Mouse (Mus musculus) embryo, embryonic 11.5 days (tissue): ENCODE results near the gene Exoc2.
A peak's percentile ranks its signal among the peaks of the same experiment; 100 is the strongest.

ENCODE experiments used
- DNase-seq: peaks from one replicate; pipeline ENCODE4 v3.0.0-alpha.2; 2012; ENCODE audit warnings: low read depth, low spot score

Exoc2 gene

DNA sequence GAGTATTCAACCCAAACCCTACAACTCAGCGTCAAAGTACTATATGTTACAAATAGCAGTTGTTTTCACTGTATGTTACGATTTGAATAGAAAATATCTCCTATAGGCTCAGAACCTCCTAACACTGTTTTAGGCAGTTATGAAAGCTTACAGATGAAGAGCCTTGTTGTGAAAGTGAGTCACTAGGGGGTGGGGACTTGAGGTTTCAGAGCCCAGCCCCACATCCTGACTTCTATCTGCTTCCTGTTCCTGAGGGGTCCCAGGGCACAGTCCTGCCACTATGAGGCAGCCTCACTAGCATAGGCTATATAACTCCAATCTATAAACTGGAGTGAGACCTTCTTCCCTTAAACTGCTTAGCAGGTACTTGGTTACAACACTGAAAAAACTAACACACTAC lies 1.8 kb downstream of the Exoc2 start:
- no peak for DNase-seq

- DNase-seq = no peak
Measured at GRCm38 (mm10) chr13:30971047-30971446, 2.8 kb downstream of the Exoc2 start.

GRCm38 (mm10) chr13:30968311-30968710 lies 5.6 kb downstream of the Exoc2 start:
- no peak for DNase-seq

GRCm38 (mm10) chr13:30966507-30966911 lies 7.4 kb downstream of the Exoc2 start:
- peak; percentile 37 for DNase-seq

DNA sequence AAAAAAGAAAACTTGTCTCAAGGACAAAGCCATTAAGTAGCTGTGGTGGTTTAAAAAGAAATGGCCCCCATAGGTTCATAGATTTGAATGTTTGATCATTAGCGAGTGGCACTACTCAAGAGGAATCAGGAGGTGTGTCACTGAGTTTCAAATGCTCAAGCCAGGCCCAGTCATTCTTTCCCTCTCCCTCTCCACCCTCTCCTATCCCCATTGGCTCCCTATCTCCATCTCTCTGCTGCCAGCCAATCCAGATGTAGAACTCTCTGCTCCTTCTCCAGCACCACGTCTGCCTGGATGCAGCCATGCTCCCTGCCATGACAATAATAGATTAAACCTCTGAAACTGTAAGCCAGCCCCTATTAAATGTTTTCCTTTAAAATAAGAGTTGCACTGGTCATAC lies 12.0 kb downstream of the Exoc2 start:
- no peak for DNase-seq

GRCm38 (mm10) chr13:30960714-30961113 lies 13.2 kb downstream of the Exoc2 start:
- no peak for DNase-seq

GRCm38 (mm10) chr13:30953580-30953979 lies 20.3 kb downstream of the Exoc2 start:
- DNase-seq = no peak

- no peak for DNase-seq
Measured at GRCm38 (mm10) chr13:30952044-30952443, 21.8 kb downstream of the Exoc2 start.

- DNase-seq = no peak
Measured at GRCm38 (mm10) chr13:30949181-30949580, 24.7 kb downstream of the Exoc2 start.

DNA sequence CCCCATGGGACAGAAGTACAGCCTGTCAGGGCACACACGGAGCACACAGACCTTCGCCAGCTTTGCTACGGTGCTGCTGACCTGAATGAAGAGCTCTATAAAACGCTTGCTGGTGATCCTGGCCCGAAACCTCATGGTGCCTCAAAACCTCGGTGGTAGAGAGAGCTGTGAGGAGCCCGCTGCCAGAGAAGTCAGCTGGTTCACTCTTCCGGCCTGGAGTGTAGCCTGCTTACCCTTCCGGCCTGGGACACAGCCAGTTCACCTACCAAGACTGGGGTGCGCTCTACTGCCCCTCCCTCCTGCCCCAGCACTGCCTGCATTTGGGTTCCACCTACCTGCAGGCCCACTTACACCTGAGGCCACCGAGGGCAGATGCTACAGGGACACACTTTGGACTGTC lies 26.4 kb downstream of the Exoc2 start, which contains the start of gene Hus1b:
Gene Hus1b (minus strand): TSS at position 220 of the 400 bp plus-strand sequence.
- no peak for DNase-seq

DNA sequence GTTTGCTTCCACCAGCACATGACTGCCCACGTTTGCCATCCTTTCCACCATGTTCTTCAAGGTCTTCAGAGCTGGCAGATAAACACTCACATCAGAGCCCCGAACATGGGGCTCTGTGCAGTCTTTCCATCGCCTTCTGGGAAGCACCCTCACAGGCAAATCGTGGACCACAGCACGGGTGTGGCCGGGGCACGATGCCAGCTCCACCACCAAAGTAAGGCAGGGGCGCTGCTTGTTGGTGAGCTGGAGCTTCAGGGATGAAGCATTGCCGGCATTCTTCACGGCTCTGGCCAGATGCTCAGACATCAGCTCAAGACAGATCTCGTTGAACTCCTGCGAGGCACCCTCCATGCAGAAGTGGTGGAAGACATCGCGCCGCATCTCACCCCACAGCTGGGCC lies 26.8 kb downstream of the Exoc2 start:
- DNase-seq = no peak

DNA sequence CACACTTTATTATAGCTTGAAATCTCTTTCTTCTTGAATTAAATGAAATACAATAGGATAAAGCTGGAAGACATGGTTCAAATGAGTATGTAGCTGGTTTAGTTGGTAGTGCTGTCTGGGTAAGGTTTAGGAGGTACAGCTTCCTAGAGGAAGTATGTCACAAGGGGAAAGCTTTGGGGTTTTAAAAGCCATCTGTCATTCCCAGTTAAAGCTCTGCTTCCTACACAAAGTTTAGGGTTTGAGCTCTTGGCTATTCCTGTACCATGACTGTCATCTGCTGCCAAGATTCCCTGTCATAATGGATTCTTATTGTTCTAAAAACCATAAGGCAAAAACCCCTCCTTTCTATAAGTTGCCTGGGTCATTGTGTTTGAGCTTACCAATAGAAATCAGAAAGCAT lies 28.1 kb downstream of the Exoc2 start:
- DNase-seq = no peak

DNA sequence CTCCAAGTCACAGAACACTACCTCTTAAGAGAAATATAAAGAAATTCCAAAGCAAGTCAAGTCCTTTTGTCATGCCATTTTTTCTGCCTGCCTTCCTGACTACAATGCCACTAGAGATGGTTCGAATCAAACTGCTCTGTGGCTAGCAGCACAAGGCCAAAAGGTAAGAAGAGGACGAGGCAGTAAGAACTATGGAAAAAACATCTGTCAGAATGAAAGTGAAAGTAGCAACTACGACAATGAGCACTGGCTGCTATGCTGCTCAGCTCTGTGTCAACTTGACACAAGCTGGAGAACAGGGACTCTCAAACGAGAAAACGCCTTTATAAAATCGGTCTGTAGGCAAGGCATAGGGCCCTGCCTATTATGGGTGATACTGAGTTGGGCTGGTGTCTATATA lies 40.9 kb downstream of the Exoc2 start:
- no peak for DNase-seq

DNA sequence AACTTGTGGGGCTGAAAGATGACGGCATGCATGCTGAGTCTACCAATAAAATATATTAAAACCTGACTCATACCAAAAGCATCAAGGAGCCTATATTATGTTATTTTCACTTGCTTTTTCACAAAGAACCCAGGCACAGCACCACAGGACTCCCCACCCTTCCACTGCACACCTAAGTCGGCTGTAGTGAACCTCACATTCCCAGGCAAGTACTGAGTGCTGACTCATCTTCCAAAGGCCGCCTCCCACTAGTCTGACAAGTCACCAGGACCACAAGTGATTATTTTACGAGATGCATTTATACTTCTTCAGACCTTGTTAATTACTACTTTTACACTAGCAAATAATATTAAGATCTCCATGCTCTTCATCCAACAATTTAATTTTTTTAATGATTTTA lies 42.3 kb downstream of the Exoc2 start:
- DNase-seq = no peak

GRCm38 (mm10) chr13:30929119-30929518 lies 44.8 kb downstream of the Exoc2 start:
- no peak for DNase-seq

- no peak for DNase-seq
Measured at GRCm38 (mm10) chr13:30924269-30924668, 49.6 kb downstream of the Exoc2 start.

DNA sequence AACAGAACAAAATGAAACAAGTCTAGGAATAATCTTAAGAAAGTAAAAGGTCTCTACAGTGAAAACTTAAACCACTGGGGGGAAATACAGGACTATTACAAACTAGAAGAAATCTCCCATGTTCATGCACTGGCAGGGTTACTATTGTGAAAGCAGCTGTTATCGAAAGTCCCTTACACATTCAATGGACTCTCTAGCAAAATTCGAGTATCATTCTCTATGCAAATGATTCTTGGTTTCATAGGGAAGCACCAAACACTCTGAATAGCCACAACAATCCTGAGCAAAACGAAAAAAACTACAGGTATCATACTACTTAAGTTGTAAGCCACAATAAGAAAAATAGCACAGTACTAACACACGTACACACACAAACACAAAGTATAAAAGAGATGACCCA lies 52.0 kb downstream of the Exoc2 start:
- no peak for DNase-seq

- no peak for DNase-seq
Measured at GRCm38 (mm10) chr13:30913757-30914156, 60.1 kb downstream of the Exoc2 start.

DNA sequence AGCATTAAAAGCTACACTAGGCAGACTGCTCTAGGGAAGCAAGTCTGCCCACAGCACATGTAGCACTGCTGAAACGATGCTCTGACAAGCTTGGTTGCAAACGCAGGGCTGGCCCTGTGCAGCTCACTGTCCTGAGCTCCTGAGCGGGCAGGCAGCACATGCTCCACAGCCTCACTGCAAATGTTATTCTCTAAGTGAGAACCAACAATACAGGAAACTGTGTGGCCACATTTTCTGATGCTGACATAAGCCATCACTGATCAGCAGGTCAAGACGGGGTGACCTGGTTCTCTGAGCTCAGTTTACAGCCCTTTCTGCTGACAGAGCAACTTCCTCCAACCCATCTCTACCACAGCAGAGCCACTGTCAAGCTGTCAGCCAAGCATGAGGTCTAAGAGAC lies 60.9 kb downstream of the Exoc2 start:
- DNase-seq = peak; percentile 13

DNA sequence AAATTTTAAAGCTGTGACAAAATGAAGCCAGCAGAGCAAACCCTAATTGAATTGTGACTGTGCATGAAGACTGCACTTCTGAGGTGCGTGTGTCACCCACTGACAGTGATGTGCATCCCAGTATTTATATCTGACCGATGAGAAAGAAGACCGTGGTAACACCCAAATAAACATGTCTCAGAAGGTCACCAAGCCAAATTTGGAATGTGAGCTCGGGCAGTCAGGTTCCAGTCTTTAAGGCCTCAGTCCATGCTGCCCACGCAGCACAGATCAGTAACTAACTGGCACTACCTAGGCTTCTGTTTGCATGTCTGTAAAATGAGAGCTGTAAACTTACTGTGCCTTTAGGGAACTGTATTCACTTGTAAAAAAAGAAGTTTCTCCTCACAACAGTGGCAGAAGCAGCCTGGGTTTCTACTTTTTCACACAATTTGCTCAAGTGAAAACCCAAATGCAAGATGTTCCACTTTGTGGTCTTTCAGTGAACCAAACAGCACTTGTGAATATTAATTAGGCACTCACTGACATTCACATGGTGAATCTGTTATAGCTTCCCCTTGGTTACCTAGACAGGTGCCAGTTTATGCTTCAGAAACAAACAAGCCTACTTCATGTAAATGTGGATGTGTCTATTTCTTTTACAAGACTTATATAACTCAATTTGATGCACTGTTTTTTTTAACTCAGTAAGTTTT lies 61.8 kb downstream of the Exoc2 start:
- DNase-seq = no peak

DNA sequence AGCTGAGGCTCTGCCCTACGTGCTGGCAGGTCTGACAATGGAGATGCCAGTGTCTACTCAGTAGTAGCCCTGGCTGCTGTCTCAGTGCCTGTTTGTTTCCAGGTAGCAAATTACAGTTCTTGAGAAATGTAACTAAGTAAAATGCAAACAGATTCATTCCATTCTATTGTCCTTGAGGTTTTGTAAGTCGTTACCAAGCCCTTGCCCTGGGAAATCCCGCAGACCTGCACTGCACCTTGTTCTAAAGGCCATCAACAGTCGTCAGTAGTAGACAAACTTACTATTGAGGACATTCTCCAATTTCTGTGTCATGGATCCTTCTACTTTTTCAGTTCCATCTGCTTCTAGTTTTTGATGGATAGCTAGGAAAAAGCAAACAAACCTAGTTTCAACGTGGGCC lies 63.0 kb downstream of the Exoc2 start:
- no peak for DNase-seq

DNA sequence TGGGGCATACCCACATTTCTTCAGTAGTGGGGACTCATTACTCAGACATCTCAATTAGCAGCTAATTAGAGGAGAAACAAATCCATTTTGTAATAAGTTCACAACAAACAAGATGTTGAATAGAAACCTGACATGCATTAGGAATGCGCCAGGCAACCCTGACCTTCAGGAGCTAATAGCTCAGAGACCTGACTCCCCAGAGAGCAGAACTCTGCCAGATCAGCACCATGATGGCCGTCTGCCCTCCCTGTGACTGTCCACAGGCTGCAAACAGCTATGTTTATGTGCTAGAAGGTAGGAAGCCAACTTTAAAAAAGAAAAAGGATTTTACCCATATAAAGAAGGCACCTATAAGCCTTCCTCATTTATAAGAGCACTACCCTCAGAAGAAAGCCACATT lies 71.6 kb downstream of the Exoc2 start:
- DNase-seq = no peak

- DNase-seq = no peak
Measured at GRCm38 (mm10) chr13:30901387-30902041, 72.4 kb downstream of the Exoc2 start.
